Mouse (Mus musculus) forebrain, embryonic 11.5 days (tissue): ENCODE measurements around the gene Fbxo39. TPM values are rescaled to one million over a fixed set of nuclear protein-coding genes. Genes with fewer than 3 reads are reported as not detected.
"Not testable (repeated sequence)": the region's sequence is repeated elsewhere in the genome, so short reads cannot be mapped to it uniquely, and the experiment has no call there.

ENCODE experiments used
- ATAC-seq: fragments of 200-750 bp; cut with Nextera tagmentation; replicated peaks from 2 replicates; pipeline ENCODE4 v1.8.0; 2017; ENCODE audit warnings: moderate TSS enrichment; ENCODE audit not compliant: low FRiP score
- DNase-seq: peaks from one replicate; pipeline ENCODE4 v3.0.0-alpha.2; 2017; ENCODE audit warnings: low spot score
- H3K27ac ChIP-seq: fragments of 300-500 bp; sonication (generic); 2 replicates; pipeline ENCODE4 v1.5.1; 2014; ENCODE audit warnings: low read depth, low read length
- H3K27me3 ChIP-seq: fragments of 300-500 bp; sonication (generic); 2 replicates; pipeline ENCODE4 v1.6.1; 2014; ENCODE audit warnings: mild to moderate bottlenecking, low read length, mixed read lengths; ENCODE audit not compliant: control insufficient read depth, insufficient read depth
- H3K36me3 ChIP-seq: fragments of 300-500 bp; sonication (generic); 2 replicates; pipeline ENCODE4 v1.6.1; 2014; ENCODE audit warnings: mild to moderate bottlenecking, low read length, moderate library complexity, mixed read lengths; ENCODE audit not compliant: control insufficient read depth, insufficient read depth
- H3K4me1 ChIP-seq: fragments of 300-500 bp; sonication (generic); replicated peaks from 2 replicates; pipeline ENCODE4 v1.6.1; 2014; ENCODE audit warnings: low read length, mixed read lengths; ENCODE audit not compliant: control insufficient read depth, insufficient read depth
- H3K4me2 ChIP-seq: fragments of 300-500 bp; sonication (generic); 2 replicates; pipeline ENCODE4 v1.6.1; 2014; ENCODE audit warnings: low read depth, mild to moderate bottlenecking, low read length, moderate library complexity, mixed read lengths; ENCODE audit not compliant: severe bottlenecking
- H3K4me3 ChIP-seq: fragments of 300-500 bp; sonication (generic); 2 replicates; pipeline ENCODE4 v1.5.1; 2014; ENCODE audit warnings: low read depth, low read length
- H3K9ac ChIP-seq: fragments of 300-500 bp; sonication (generic); 2 replicates; pipeline ENCODE4 v1.6.1; 2014; ENCODE audit warnings: low read length
- H3K9me3 ChIP-seq: fragments of 300-500 bp; sonication (generic); 2 replicates; pipeline ENCODE4 v1.6.1; 2016; ENCODE audit warnings: low read length, mixed read lengths; ENCODE audit not compliant: control insufficient read depth
- WGBS: fragments of 180-500 bp; shearing (Covaris S2); extraction: QIAGEN DNeasy Blood & Tissue Kit; methylation state at CpG from one replicate; pipeline ENCODE4 v1.1.7; 2014; 5-methylcytosine and 5-hydroxymethylcytosine counted together
- polyA plus RNA-seq: library from polyadenylated mRNA; unstranded; fragments of >200 nt; fragmentation: Nextera tagmentation; extraction: Ambion mirVana; gene quantifications from 2 replicates; pipeline ENCODE4 v1.2.1, GENCODE M21; 2014

The Fbxo39 gene
- polyA plus RNA-seq, 1 experiment from 2014 or later = not detected

- H3K36me3 ChIP-seq = no peaks in the 10 kb centered on the region
- H3K27ac ChIP-seq = no peak overlapping the region
- H3K9me3 ChIP-seq = no peaks in the 10 kb centered on the region
- no peaks in the 10 kb centered on the region; the same call in 1 of the 2 replicates for H3K4me1 ChIP-seq
- no peak for DNase-seq
- H3K4me2 ChIP-seq = no peak overlapping the region
- no peak overlapping the region for H3K9ac ChIP-seq
- no peak for ATAC-seq
- H3K4me3 ChIP-seq = no peak overlapping the region
- WGBS = 82% methylated on average over 4 of the region's 4 CpGs
- no peaks in the 10 kb centered on the region for H3K27me3 ChIP-seq
Observed at GRCm38 (mm10) chr11:72334653-72335052, 20.4 kb downstream of the Fbxo39 start.

GRCm38 (mm10) chr11:72336726-72337125, 22.5 kb downstream of the Fbxo39 start:
- H3K9me3 ChIP-seq = no peaks in the 10 kb centered on the region
- no peak overlapping the region for H3K4me3 ChIP-seq
- WGBS = 90% methylated on average over 8 of the region's 8 CpGs
- no peak overlapping the region for H3K27ac ChIP-seq
- H3K9ac ChIP-seq = no peak overlapping the region
- no peaks in the 10 kb centered on the region for H3K27me3 ChIP-seq
- no peak for ATAC-seq
- H3K4me2 ChIP-seq = no peak overlapping the region
- no peaks in the 10 kb centered on the region for H3K36me3 ChIP-seq
- no peak for DNase-seq
- no peaks in the 10 kb centered on the region; the same call in 1 of the 2 replicates for H3K4me1 ChIP-seq

- H3K9ac ChIP-seq = no peak overlapping the region
- WGBS = 36% methylated on average over 5 of the region's 5 CpGs
- no peaks in the 10 kb centered on the region for H3K9me3 ChIP-seq
- no peak for ATAC-seq
- no peak overlapping the region for H3K4me2 ChIP-seq
- no peaks in the 10 kb centered on the region for H3K36me3 ChIP-seq
- H3K27me3 ChIP-seq = no peaks in the 10 kb centered on the region
- no peaks in the 10 kb centered on the region; the same call in 1 of the 2 replicates for H3K4me1 ChIP-seq
- H3K27ac ChIP-seq = no peak overlapping the region
- no peak overlapping the region for H3K4me3 ChIP-seq
- no peak for DNase-seq
Observed at GRCm38 (mm10) chr11:72338437-72338871, 24.2 kb downstream of the Fbxo39 start.

GRCm38 (mm10) chr11:72339716-72340115, 25.5 kb downstream of the Fbxo39 start:
- H3K27me3 ChIP-seq = no peaks in the 10 kb centered on the region
- no peak overlapping the region for H3K4me3 ChIP-seq
- no peak overlapping the region for H3K4me2 ChIP-seq
- no peak overlapping the region for H3K9ac ChIP-seq
- no peaks in the 10 kb centered on the region; the same call in 1 of the 2 replicates for H3K4me1 ChIP-seq
- no peaks in the 10 kb centered on the region for H3K36me3 ChIP-seq
- ATAC-seq = no peak
- DNase-seq = no peak
- no peaks in the 10 kb centered on the region for H3K9me3 ChIP-seq
- no peak overlapping the region for H3K27ac ChIP-seq
- WGBS = 88% methylated on average over 4 of the region's 4 CpGs

GRCm38 (mm10) chr11:72342549-72343237, 28.4 kb downstream of the Fbxo39 start:
- DNase-seq (peak; percentile 79), ATAC-seq (peak; percentile 74)
- H3K4me3 ChIP-seq = no peak overlapping the region
- H3K27me3 ChIP-seq = no peaks in the 10 kb centered on the region
- no peak overlapping the region for H3K4me2 ChIP-seq
- WGBS = 13% methylated on average over 7 of the region's 7 CpGs
- H3K27ac ChIP-seq = no peak overlapping the region
- no peaks in the 10 kb centered on the region for H3K36me3 ChIP-seq
- H3K4me1 ChIP-seq = no peaks in the 10 kb centered on the region; the same call in 1 of the 2 replicates
- no peaks in the 10 kb centered on the region for H3K9me3 ChIP-seq
- no peak overlapping the region for H3K9ac ChIP-seq

- H3K27me3 ChIP-seq, H3K9me3 ChIP-seq, H3K9ac ChIP-seq, H3K4me1 ChIP-seq, H3K4me3 ChIP-seq, H3K4me2 ChIP-seq, DNase-seq, H3K27ac ChIP-seq, H3K36me3 ChIP-seq, ATAC-seq: not testable (repeated sequence)
- WGBS = 93% methylated on average over 5 of the region's 5 CpGs
Observed at GRCm38 (mm10) chr11:72343238-72343625, 29.0 kb downstream of the Fbxo39 start.

- no peaks in the 10 kb centered on the region for H3K4me1 ChIP-seq
- DNase-seq = peak; percentile 76
- no peaks in the 10 kb centered on the region for H3K36me3 ChIP-seq
- ATAC-seq = no peak
- H3K4me3 ChIP-seq = no peak overlapping the region
- WGBS = 25% methylated on average over 8 of the region's 8 CpGs
- no peaks in the 10 kb centered on the region for H3K9me3 ChIP-seq
- no peaks in the 10 kb centered on the region for H3K27me3 ChIP-seq
- H3K9ac ChIP-seq = no peak overlapping the region
- no peak overlapping the region for H3K27ac ChIP-seq
- H3K4me2 ChIP-seq = no peak overlapping the region
Observed at GRCm38 (mm10) chr11:72343904-72344303, 29.7 kb downstream of the Fbxo39 start.

GRCm38 (mm10) chr11:72344486-72344885, 30.2 kb downstream of the Fbxo39 start:
- no peak overlapping the region for H3K4me2 ChIP-seq
- no peaks in the 10 kb centered on the region for H3K36me3 ChIP-seq
- DNase-seq (no peak), ATAC-seq (no peak)
- no peak overlapping the region for H3K9ac ChIP-seq
- H3K4me1 ChIP-seq = no peaks in the 10 kb centered on the region
- WGBS = 92% methylated on average over 11 of the region's 11 CpGs
- no peaks in the 10 kb centered on the region for H3K27me3 ChIP-seq
- no peaks in the 10 kb centered on the region for H3K9me3 ChIP-seq
- no peak overlapping the region for H3K4me3 ChIP-seq
- no peak overlapping the region for H3K27ac ChIP-seq

- no peaks in the 10 kb centered on the region for H3K9me3 ChIP-seq
- 66% methylated on average over 10 of the region's 10 CpGs for WGBS
Observed at GRCm38 (mm10) chr11:72348563-72348962, 34.3 kb downstream of the Fbxo39 start.

More at GRCm38 (mm10) chr11:72348563-72348962, 34.3 kb downstream of the Fbxo39 start:
- ATAC-seq (no peak), DNase-seq (no peak)
- Histone ChIP-seq H3K36me3 (no peaks in the 10 kb centered on the region), H3K27me3 (no peaks in the 10 kb centered on the region), H3K9ac (no peak overlapping the region), H3K4me2 (no peak overlapping the region), H3K4me1 (no peaks in the 10 kb centered on the region), H3K4me3 (no peak overlapping the region), H3K27ac (no peak overlapping the region)
